Mouse (Mus musculus): Measurements from ENCODE around the gene Polr2m. TPM values are rescaled to one million over a fixed set of nuclear protein-coding genes. Genes with fewer than 3 reads are reported as not detected.

Polr2m gene
- polyA plus RNA-seq, 2 experiments = 336 to 401 TPM

GRCm38 (mm10) chr9:71478596-71478995, 7.1 kb downstream of the Polr2m start:
- Histone ChIP-seq H3K4me3 (replicated peaks; ENCODE audit: low read length) (no peak overlapping the region), H3K4me1 (ENCODE audit: control insufficient read depth, insufficient read depth, low read length) (no peaks in the 10 kb centered on the region), H3K27me3 (ENCODE audit: control insufficient read depth, insufficient read depth, low read length) (no peaks in the 10 kb centered on the region), H3K9me3 (ENCODE audit: control insufficient read depth, low read length) (no peaks in the 10 kb centered on the region), H3K27ac (replicated peaks; ENCODE audit: low read depth, low read length) (no peak overlapping the region), H3K9ac (ENCODE audit: low read depth, low read length, severe bottlenecking) (no peak overlapping the region), H3K36me3 (ENCODE audit: control insufficient read depth, insufficient read depth, low read length) (peaks cover 88% of the 10 kb centered on the region), H3K4me2 (replicated peaks; ENCODE audit: low read depth, low read length, severe bottlenecking) (no peak overlapping the region)
- DNase-seq (ENCODE audit: low spot score) = no peak
- WGBS = 94% methylated on average over 7 of the region's 7 CpGs
- ATAC-seq (ENCODE audit: low FRiP score, low read depth) = no peak
- TF ChIP-seq POLR2A (IDR thresholded peaks at IDR 0.05; ENCODE audit: borderline replicate concordance, extremely low read depth, insufficient read depth, insufficient read length) = no peak

- no peak for TF ChIP-seq POLR2A (IDR thresholded peaks at IDR 0.05; ENCODE audit: borderline replicate concordance, extremely low read depth, insufficient read depth, insufficient read length)
- H3K27me3 ChIP-seq (ENCODE audit: control insufficient read depth, insufficient read depth, low read length) = no peaks in the 10 kb centered on the region
- WGBS = 96% methylated on average over 3 of the region's 3 CpGs
- H3K4me1 ChIP-seq (ENCODE audit: control insufficient read depth, insufficient read depth, low read length) = no peaks in the 10 kb centered on the region
- ATAC-seq (ENCODE audit: low FRiP score, low read depth) = no peak
- H3K4me2 ChIP-seq (replicated peaks; ENCODE audit: low read depth, low read length, severe bottlenecking) = no peak overlapping the region
- H3K27ac ChIP-seq (replicated peaks; ENCODE audit: low read depth, low read length) = no peak overlapping the region
- no peak overlapping the region for H3K4me3 ChIP-seq (replicated peaks; ENCODE audit: low read length)
- no peaks in the 10 kb centered on the region for H3K9me3 ChIP-seq (ENCODE audit: control insufficient read depth, low read length)
- no peak overlapping the region for H3K9ac ChIP-seq (ENCODE audit: low read depth, low read length, severe bottlenecking)
- peaks cover 68% of the 10 kb centered on the region for H3K36me3 ChIP-seq (ENCODE audit: control insufficient read depth, insufficient read depth, low read length)
- no peak for DNase-seq (ENCODE audit: low spot score)
These were observed 9.1 kb downstream of the Polr2m start for GRCm38 (mm10) chr9:71476601-71477000.

GRCm38 (mm10) chr9:71475536-71475935, 10.2 kb downstream of the Polr2m start:
- no peak for TF ChIP-seq POLR2A (IDR thresholded peaks at IDR 0.05; ENCODE audit: borderline replicate concordance, extremely low read depth, insufficient read depth, insufficient read length)
- WGBS = 96% methylated on average over 4 of the region's 4 CpGs
- DNase-seq (ENCODE audit: low spot score) = no peak
- Histone ChIP-seq H3K9ac (ENCODE audit: low read depth, low read length, severe bottlenecking) (no peak overlapping the region), H3K4me2 (replicated peaks; ENCODE audit: low read depth, low read length, severe bottlenecking) (no peak overlapping the region), H3K4me3 (replicated peaks; ENCODE audit: low read length) (no peak overlapping the region), H3K27ac (replicated peaks; ENCODE audit: low read depth, low read length) (no peak overlapping the region), H3K4me1 (ENCODE audit: control insufficient read depth, insufficient read depth, low read length) (no peaks in the 10 kb centered on the region), H3K9me3 (ENCODE audit: control insufficient read depth, low read length) (no peaks in the 10 kb centered on the region), H3K36me3 (ENCODE audit: control insufficient read depth, insufficient read depth, low read length) (peaks cover 58% of the 10 kb centered on the region), H3K27me3 (ENCODE audit: control insufficient read depth, insufficient read depth, low read length) (no peaks in the 10 kb centered on the region)
- ATAC-seq (ENCODE audit: low FRiP score, low read depth) = no peak

GRCm38 (mm10) chr9:71467434-71467833, 18.3 kb downstream of the Polr2m start:
- no peaks in the 10 kb centered on the region for H3K9me3 ChIP-seq (ENCODE audit: control insufficient read depth, low read length)
- H3K4me2 ChIP-seq (replicated peaks; ENCODE audit: low read depth, low read length, severe bottlenecking) = no peak overlapping the region
- H3K27me3 ChIP-seq (ENCODE audit: control insufficient read depth, insufficient read depth, low read length) = no peaks in the 10 kb centered on the region
- no peak for DNase-seq (ENCODE audit: low spot score)
- H3K27ac ChIP-seq (replicated peaks; ENCODE audit: low read depth, low read length) = no peak overlapping the region
- H3K36me3 ChIP-seq (ENCODE audit: control insufficient read depth, insufficient read depth, low read length) = no peaks in the 10 kb centered on the region
- no peak overlapping the region for H3K9ac ChIP-seq (ENCODE audit: low read depth, low read length, severe bottlenecking)
- WGBS = 48% methylated on average over 4 of the region's 4 CpGs
- ATAC-seq (ENCODE audit: low FRiP score, low read depth) = no peak
- no peak overlapping the region for H3K4me3 ChIP-seq (replicated peaks; ENCODE audit: low read length)
- no peaks in the 10 kb centered on the region for H3K4me1 ChIP-seq (ENCODE audit: control insufficient read depth, insufficient read depth, low read length)
- no peak for TF ChIP-seq POLR2A (IDR thresholded peaks at IDR 0.05; ENCODE audit: borderline replicate concordance, extremely low read depth, insufficient read depth, insufficient read length)

GRCm38 (mm10) chr9:71466111-71466510, 19.6 kb downstream of the Polr2m start:
- H3K4me3 ChIP-seq (replicated peaks; ENCODE audit: low read length) = no peak overlapping the region
- no peaks in the 10 kb centered on the region for H3K27me3 ChIP-seq (ENCODE audit: control insufficient read depth, insufficient read depth, low read length)
- peak; percentile 29 for DNase-seq (ENCODE audit: low spot score)
- no peak overlapping the region for H3K4me2 ChIP-seq (replicated peaks; ENCODE audit: low read depth, low read length, severe bottlenecking)
- H3K9me3 ChIP-seq (ENCODE audit: control insufficient read depth, low read length) = no peaks in the 10 kb centered on the region
- TF ChIP-seq POLR2A (IDR thresholded peaks at IDR 0.05; ENCODE audit: borderline replicate concordance, extremely low read depth, insufficient read depth, insufficient read length) = no peak
- WGBS = 84% methylated on average over 3 of the region's 3 CpGs
- no peaks in the 10 kb centered on the region for H3K4me1 ChIP-seq (ENCODE audit: control insufficient read depth, insufficient read depth, low read length)
- H3K27ac ChIP-seq (replicated peaks; ENCODE audit: low read depth, low read length) = no peak overlapping the region
- no peaks in the 10 kb centered on the region for H3K36me3 ChIP-seq (ENCODE audit: control insufficient read depth, insufficient read depth, low read length)
- H3K9ac ChIP-seq (ENCODE audit: low read depth, low read length, severe bottlenecking) = no peak overlapping the region
- no peak for ATAC-seq (ENCODE audit: low FRiP score, low read depth)

Measured in limb, embryonic 14.5 days (tissue).